Mouse (Mus musculus) small intestine, adult 2 months (tissue): ENCODE measurements around the gene Sec61b.

Source experiments
- CTCF ChIP-seq: fragments of 200-500 bp; IDR thresholded peaks from 2 replicates; pipeline ENCODE4 v1.5.1; 2012; ENCODE audit warnings: low read depth, mild to moderate bottlenecking, control low read depth, inconsistent platforms, low read length, moderate library complexity, mixed read lengths; ENCODE audit not compliant: insufficient replicate concordance, insufficient read length; ENCODE audit errors: extremely low read depth
- POLR2A ChIP-seq: fragments of 200-500 bp; IDR thresholded peaks from 2 replicates; pipeline ENCODE4 v1.6.1; 2012; ENCODE audit warnings: low read depth, mild to moderate bottlenecking, control low read depth, inconsistent platforms, low read length, moderate library complexity

DNA sequence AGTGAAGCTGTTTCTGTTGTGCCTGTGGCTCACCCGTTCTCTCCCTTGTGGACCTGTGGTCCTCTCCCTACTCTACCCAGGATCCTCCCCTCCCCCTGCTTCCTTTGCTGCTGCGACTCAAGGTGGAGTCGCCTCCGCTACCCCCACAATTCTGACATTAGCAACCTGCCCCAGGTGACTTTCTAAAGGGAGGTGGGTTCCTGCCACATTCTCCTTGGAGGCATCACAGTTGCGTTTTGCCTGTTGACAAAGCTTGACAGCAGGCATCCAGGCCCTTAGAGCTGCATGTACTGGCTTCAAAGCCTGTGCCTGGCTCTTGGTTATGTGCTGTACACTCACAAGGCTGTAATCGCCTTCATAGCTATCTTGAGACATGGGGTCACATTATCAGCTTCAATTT, 35.5 kb upstream of the Sec61b start:
- TF ChIP-seq CTCF (no peak), POLR2A (no peak)
